Mouse (Mus musculus) adrenal gland, postnatal 14 days (tissue): ENCODE measurements around the gene Fap. TPM values are rescaled to one million over a fixed set of nuclear protein-coding genes. Genes with fewer than 3 reads are reported as not detected.

Source experiments
- DNase-seq: peaks from one replicate; pipeline ENCODE4 v3.0.0; 2021; ENCODE audit warnings: mixed read lengths
- long read RNA-seq, 2 experiments: library from polyadenylated mRNA; stranded (forward); transcript quantifications; one replicate each; pipeline ENCODE4 v2.0.0; 2021
- total RNA-seq: library from RNA; stranded (reverse); gene quantifications from 2 replicates; pipeline ENCODE4 v1.2.3, GENCODE M21; 2021

Fap gene
- 4.6 and 6.2 TPM in 2 replicates for total RNA-seq
- long read RNA-seq, experiment 1, partial matches to known transcripts, result 0 of 2 reads
- long read RNA-seq, experiment 1, other reads (novel, unspliced or antisense), result 0 of 2 reads
- long read RNA-seq, experiment 2, partial matches to known transcripts, result 1 of 3 reads
- long read RNA-seq, experiment 2, other reads (novel, unspliced or antisense), result 1 of 3 reads

DNA sequence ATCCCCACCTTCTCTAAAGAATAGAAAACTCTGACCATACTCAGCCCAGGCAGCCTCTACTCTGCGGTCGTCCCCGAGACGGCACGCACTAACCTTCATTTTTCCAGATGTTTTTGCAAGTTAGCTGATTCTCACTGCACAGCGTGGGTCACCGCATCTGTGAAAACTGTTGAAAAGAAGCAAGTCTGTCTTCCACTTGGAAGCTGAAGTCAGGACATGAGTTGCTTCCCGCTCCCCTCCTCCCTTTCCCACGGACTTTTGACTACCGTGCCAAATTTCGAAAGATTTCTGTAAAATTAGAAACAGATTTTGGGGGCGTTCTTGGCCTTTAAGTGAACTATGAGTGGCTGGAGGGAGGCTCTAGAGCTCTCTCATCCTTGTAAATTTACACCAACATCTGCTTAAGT lies at the start of gene Fap:
Fap (minus strand) TSS at position 323 of the 407 bp plus-strand sequence.
- no peak for DNase-seq

GRCm38 (mm10) chr2:62623024-62623441 lies 49.2 kb upstream of the Fap start:
- no peak for DNase-seq

DNA sequence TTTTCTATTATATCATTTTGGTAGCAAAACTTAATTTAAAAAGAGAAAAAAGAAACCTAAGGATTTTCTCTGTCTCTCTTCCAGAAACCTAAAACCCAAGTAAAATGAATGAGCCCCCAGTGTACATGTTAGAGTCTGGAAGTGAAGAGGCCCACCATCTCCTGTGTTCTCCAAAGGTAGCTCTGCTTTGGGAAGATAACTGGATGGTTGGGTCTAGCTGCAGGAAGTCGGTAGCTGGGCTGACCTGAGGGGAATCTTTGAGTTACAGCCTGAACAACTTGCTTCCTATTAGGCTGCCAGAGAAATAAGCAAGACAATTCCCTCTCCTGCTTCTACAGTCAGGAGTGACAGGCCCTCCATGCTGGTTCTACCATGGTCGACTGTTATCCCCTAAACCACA lies 45.8 kb upstream of the Fap start:
- DNase-seq, result no peak

- no peak for DNase-seq
Observed at GRCm38 (mm10) chr2:62618934-62619341, 45.1 kb upstream of the Fap start.

DNA sequence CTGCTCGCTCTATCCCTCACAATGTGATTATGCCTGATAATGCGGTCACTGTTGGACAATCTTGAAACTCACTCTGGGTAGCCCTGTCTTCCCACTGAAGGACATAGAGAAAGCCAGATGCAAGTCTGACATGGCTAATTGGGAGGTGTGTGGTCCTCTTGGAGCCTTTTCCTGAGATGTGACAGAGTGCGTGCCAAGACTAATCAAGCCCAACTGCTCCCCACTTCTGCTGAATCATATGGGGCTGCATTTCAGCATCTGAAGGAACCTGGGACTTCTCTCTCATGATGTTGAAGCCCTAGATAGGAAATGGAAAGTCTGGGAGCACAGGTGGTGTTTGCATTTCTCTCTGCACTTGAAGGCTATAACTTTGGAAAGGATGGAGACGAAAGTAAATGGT lies 39.3 kb upstream of the Fap start:
- DNase-seq, result no peak

DNA sequence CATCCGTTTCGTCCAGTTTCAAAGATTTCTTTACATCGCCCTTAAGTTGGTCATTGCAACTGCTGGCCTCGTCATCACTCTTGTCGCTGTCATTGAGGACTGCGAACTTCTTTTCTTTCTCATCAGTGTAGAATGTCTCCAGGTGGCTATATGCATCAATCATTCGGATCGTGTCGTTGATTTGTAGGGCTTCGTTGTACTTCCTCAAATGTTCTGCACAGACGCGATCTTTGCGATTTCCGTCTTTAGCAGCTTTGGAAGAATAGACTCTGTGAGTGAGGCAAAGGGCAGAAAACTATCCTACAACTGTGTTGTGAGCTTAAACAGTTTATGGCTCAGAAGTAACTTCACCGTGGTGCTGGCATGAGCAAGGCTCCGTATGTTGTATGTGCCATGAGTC lies 32.3 kb upstream of the Fap start:
- no peak for DNase-seq

DNA sequence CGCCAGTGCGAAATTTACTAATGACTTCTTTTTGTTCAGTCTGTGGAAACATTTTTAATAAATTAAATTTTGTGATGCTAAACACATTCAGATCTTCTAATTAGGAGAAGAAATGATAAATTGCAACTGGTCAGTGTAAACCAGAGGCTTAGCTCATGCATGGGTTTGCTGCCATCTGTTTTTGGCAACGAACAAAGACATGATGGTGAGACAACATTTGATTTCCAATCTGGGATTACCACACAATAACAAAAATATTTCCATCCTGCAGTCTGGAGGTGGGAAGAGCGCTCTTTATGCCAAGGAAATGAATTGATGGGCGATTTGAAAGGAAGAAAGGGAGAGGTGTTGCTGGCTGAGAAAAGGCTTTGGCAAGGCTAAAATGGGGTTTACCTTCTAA lies 29.7 kb upstream of the Fap start:
- no peak for DNase-seq

DNA sequence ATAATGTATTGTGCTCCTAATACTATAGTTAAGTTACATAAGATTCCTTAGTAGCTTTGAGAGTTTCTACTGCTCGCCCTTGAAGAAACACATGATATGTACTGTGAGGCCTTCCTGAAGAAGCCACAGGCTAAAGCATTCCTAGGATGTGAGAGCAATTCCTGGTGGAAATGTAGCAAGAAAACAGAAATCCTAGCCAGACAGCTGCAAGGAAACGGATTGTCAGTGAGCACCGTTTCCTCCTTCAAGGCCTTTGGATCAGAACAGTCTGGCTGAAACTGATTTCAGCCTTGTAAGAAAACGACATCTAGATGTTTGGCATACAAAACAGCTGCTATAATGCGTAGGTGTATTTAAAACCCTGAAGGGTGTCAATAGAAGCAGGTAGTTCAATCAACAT lies 22.7 kb upstream of the Fap start:
- DNase-seq, result no peak

- no peak for DNase-seq
Observed at GRCm38 (mm10) chr2:62594491-62594890, 20.6 kb upstream of the Fap start.

GRCm38 (mm10) chr2:62591555-62591954 lies 17.7 kb upstream of the Fap start:
- DNase-seq, result no peak

- DNase-seq, result no peak
Observed at GRCm38 (mm10) chr2:62589333-62589732, 15.5 kb upstream of the Fap start.

DNA sequence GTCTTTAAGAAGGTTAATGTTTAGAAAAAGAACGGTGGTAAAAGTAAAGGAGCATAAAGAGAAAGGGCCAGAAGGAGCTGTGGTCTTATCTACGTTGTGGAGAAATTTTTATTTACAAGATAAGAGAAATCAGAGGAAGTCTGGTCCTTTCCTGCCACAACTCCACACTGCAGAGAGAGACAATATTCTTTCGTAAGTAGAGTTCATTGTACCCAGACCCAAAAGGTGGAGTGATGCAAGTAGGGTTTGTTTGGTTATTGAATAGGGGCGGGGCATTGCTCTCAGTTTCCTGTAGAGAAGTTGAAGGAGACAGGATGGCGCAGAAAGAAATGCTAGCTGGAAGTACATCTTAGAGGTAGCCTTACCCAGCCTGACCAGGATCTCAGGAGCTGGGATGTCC lies 11.9 kb upstream of the Fap start:
- DNase-seq, result no peak

- DNase-seq, result no peak
Observed at GRCm38 (mm10) chr2:62574962-62575361, 1.1 kb upstream of the Fap start.

GRCm38 (mm10) chr2:62574250-62574649 lies 375 bp upstream of the Fap start:
- DNase-seq, result no peak

DNA sequence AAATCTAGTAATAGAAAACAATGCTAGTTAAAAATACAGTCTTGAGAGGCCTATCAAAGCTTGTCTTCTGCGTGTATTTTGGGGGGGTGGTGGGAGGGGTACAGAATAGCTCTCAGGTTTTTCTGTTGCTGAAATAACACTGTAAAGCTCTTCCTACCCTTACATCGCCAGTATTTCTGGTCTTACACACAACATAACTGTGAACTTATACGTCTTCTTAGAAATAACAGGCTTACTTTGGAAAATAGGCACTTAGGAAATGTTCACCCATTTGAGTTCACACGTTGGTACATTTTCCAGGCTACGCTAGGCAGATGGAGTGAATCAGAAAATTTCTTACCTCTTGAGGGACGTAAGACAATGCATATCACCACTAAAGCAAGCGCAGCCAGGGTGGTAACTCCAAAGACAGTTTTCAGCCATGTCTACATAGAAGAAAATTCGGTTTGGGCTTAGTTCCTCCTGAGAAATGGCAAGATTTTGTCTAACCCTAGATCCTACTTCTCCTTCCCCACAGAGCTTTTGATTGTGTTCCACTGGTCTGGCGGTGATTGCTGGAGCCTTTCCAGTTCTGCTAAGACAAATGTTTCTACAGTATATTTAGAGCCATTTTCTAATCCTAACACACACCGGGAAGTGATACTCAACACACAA lies 649 bp downstream of the Fap start:
- no peak for DNase-seq

GRCm38 (mm10) chr2:62564687-62565086 lies 9.2 kb downstream of the Fap start:
- DNase-seq, result no peak

GRCm38 (mm10) chr2:62562661-62563485 lies 11.0 kb downstream of the Fap start:
- DNase-seq, result no peak

GRCm38 (mm10) chr2:62557417-62557816 lies 16.5 kb downstream of the Fap start:
- no peak for DNase-seq

DNA sequence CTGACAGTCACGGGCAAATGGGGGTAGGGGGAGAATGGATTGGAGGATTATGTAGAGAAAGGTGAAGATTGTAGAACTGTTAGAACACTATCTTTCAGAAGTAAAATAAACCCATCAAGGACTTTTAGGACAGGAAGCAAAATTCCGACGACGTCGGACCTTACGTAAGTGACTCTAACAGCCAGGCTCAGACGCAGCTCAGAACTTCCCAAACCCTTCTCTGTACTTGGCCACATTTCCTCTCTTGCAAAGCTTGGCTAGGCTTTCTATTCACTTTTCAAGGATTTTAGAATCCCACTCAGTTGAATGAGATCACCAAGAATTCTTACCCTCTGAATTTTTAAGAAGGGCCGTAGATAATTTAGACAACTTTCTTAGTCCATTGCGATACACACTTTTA lies 17.5 kb downstream of the Fap start:
- no peak for DNase-seq

DNA sequence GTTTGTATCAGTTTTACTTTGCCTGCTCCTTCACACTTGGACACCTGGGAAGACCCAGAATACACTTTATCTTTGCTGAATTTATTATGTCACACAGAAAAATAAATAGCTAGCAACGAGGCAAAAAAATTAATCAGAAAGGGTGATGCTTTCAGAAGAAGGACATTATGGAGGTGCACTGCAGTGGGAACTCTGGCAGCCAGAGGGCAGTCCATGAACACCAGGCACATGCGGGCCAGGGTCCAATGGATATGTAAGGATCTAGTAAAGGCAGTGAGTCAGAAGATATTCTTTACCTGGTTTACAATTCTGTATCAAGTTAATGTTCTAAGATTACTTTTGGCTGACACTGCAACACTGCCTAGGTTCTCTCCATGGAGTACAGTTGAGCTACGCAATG lies 24.2 kb downstream of the Fap start:
- no peak for DNase-seq

DNA sequence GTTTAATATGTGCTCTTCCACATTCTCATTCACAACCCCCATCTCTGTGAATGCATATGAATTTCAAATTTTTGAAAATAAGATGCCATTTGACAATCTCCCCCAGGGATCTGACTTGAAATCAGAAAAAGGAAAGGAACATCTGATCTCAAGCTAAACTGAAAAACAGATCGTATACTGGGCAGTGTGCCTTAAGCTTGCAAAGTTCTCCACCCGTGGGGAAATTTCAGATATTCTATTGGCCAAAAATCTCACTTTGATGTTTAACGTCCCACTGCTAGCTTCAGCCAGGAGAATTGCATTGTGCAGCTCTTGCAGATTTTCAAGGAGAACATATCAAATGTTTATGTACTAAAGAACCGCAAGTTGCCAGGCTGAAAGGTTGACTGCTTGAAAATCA lies 24.7 kb downstream of the Fap start:
- no peak for DNase-seq

GRCm38 (mm10) chr2:62548104-62548503 lies 25.8 kb downstream of the Fap start:
- DNase-seq, result no peak

DNA sequence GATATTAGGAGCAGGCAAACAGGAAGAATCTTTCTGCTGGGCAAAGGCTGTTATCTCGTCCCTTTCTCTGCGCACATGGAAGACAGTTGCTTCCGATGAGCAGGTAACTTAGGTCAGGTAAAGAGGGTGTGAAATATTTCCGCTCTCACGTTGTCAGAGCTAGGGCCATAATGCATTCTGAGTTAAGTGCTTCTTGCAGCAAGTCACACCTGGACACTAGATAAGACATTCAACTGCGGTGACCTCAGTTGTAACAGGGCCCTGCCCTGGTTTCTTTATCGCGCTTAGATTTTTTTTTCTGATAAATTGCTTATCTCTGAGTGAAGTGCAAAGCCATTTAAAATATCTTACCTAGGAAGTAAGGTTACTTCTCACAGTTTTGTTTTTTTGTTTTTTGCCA lies 38.4 kb downstream of the Fap start:
- no peak for DNase-seq

GRCm38 (mm10) chr2:62531065-62531464 lies 42.8 kb downstream of the Fap start:
- DNase-seq, result no peak
